In the genomic region with DNA sequence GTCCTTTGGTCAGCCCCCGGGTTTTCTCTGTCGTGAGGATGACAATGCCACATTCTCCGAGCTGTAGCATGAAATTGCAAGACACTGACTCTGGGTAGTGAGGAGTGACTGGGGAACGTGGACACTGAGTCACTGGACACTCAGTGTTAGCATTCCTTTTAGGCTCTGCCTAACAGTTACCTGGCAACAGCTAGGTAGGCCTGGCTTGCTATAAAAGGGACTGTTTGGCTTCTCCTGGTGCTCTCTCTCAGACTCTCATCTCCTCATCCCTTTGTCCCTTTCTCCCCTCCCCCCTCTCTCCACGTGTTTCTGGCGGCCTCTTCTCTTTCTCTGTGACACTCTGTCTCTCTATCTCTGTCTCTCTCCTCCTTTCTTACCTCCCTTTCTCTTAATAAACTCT, we compare ENCODE assay signal across 10 mouse cellular contexts. TPM values are rescaled to one million over a fixed set of nuclear protein-coding genes. Genes with fewer than 3 reads are reported as not detected.
DNase-seq lines count a peak whose midpoint lies in the region; ATAC-seq and TF ChIP-seq lines count a peak whose summit lies in the region.
"Had no signal": no experiment of that assay in that cellular context is flagged by ENCODE, and none has a peak within 500 bp of the region (broad histone marks: within the 10 kb centered on the region; RNA-seq: fewer than 3 reads in every experiment).

No protein-coding gene starts in this region.

- TF ChIP-seq POLR2A in thymus, adult 2 months (IDR thresholded peaks at IDR 0.05; ENCODE audit: control insufficient read depth, extremely low read depth, insufficient read depth, low read length, poor library complexity) = no peak

- ATAC-seq in kidney, embryonic 16.5 days (ENCODE audit: low FRiP score, low TSS enrichment) = peak; percentile 60
- ATAC-seq in embryonic facial prominence, embryonic 12.5 days (ENCODE audit: insufficient number of reproducible peaks, insufficient read depth, low FRiP score, low TSS enrichment) = 0 out of 2 replicates have a peak, but pooled peaks have one; percentile 16
- peak; percentile 40 for ATAC-seq in hindbrain, postnatal 0 days
- ATAC-seq in midbrain, postnatal 0 days (ENCODE audit: low FRiP score) = peak; percentile 50

- H3K27me3 ChIP-seq in kidney, embryonic 16.5 days (ENCODE audit: insufficient read depth, low read length) = peaks cover 8% of the 10 kb centered on the region; the same call in 1 of the 2 replicates
- H3K27me3 ChIP-seq in embryonic facial prominence, embryonic 12.5 days = peaks cover 13% of the 10 kb centered on the region; the same call in 1 of the 2 replicates
- H3K27me3 ChIP-seq in hindbrain, postnatal 0 days (ENCODE audit: insufficient read depth, low read length) = no peaks in the 10 kb centered on the region
- H3K27me3 ChIP-seq in midbrain, postnatal 0 days (ENCODE audit: insufficient read depth, low read length) = peaks cover 1% of the 10 kb centered on the region; the same call in 1 of the 2 replicates
- no peaks in the 10 kb centered on the region for H3K27me3 ChIP-seq in thymus, adult 2 months (ENCODE audit: control insufficient read depth, insufficient read depth, low read length)

- intact Hi-C loops in left cerebral cortex, postnatal 10 days (cut with DNase I) = no loop called here

- TF ChIP-seq CTCF in hindbrain, postnatal 0 days (IDR thresholded peaks at IDR 0.05; ENCODE audit: low read depth) = no peak
- TF ChIP-seq CTCF in midbrain, postnatal 0 days (IDR thresholded peaks at IDR 0.05) = no peak
- TF ChIP-seq CTCF in thymus, adult 2 months (IDR thresholded peaks at IDR 0.05; ENCODE audit: borderline replicate concordance, control insufficient read depth, extremely low read depth, insufficient read depth, low read length, poor library complexity) = no peak

- H3K9ac ChIP-seq in kidney, embryonic 16.5 days (replicated peaks; ENCODE audit: low read length) = peak overlapping the region; percentile 57
- H3K9ac ChIP-seq in embryonic facial prominence, embryonic 12.5 days = peak overlapping the region; percentile 56
- H3K9ac ChIP-seq in hindbrain, postnatal 0 days (replicated peaks; ENCODE audit: low read length) = peak overlapping the region; percentile 50; the same call in 1 of the 2 replicates
- H3K9ac ChIP-seq in midbrain, postnatal 0 days (replicated peaks; ENCODE audit: low read length, poor library complexity, severe bottlenecking) = peak overlapping the region; percentile 67; the same call in 1 of the 2 replicates

- H3K4me3 ChIP-seq in kidney, embryonic 16.5 days (ENCODE audit: low read length) = peak overlapping the region; percentile 40
- H3K4me3 ChIP-seq in embryonic facial prominence, embryonic 12.5 days = peak overlapping the region; percentile 38
- H3K4me3 ChIP-seq in hindbrain, postnatal 0 days (ENCODE audit: low read length) = peak overlapping the region; percentile 32
- peak overlapping the region; percentile 37 for H3K4me3 ChIP-seq in midbrain, postnatal 0 days (ENCODE audit: low read depth, low read length)
- H3K4me3 ChIP-seq in thymus, adult 2 months (ENCODE audit: control insufficient read depth, insufficient read depth, low read length) = no peak overlapping the region

- H3K36me3 ChIP-seq in kidney, embryonic 16.5 days (ENCODE audit: insufficient read depth, low read length) = no peaks in the 10 kb centered on the region
- H3K36me3 ChIP-seq in embryonic facial prominence, embryonic 12.5 days = no peaks in the 10 kb centered on the region
- no peaks in the 10 kb centered on the region for H3K36me3 ChIP-seq in hindbrain, postnatal 0 days (ENCODE audit: insufficient read depth, low read length)
- H3K36me3 ChIP-seq in midbrain, postnatal 0 days (ENCODE audit: insufficient read depth, low read length) = no peaks in the 10 kb centered on the region
- no peaks in the 10 kb centered on the region for H3K36me3 ChIP-seq in thymus, adult 2 months (ENCODE audit: control insufficient read depth, insufficient read depth, low read length)

- 11% methylated on average over 6 of the region's 6 CpGs for whole genome bisulfite sequencing in kidney, embryonic 16.5 days
- 7% methylated on average over 6 of the region's 6 CpGs for WGBS in embryonic facial prominence, embryonic 12.5 days
- WGBS in hindbrain, postnatal 0 days = 6% methylated on average over 6 of the region's 6 CpGs
- WGBS in midbrain, postnatal 0 days = 3% methylated on average over 6 of the region's 6 CpGs
- 55% methylated on average over 6 of the region's 6 CpGs for WGBS in thymus, adult 2 months

- H3K4me2 ChIP-seq in kidney, embryonic 16.5 days (replicated peaks; ENCODE audit: low read depth, low read length) = peak overlapping the region; percentile 76
- H3K4me2 ChIP-seq in embryonic facial prominence, embryonic 12.5 days (replicated peaks) = peak overlapping the region; percentile 77
- H3K4me2 ChIP-seq in hindbrain, postnatal 0 days (ENCODE audit: low read depth, low read length) = peak overlapping the region; percentile 62
- H3K4me2 ChIP-seq in midbrain, postnatal 0 days (ENCODE audit: low read depth, low read length, poor library complexity, severe bottlenecking) = peak overlapping the region; percentile 54

- H3K4me1 ChIP-seq in kidney, embryonic 16.5 days (ENCODE audit: insufficient read depth, low read length) = peaks cover 25% of the 10 kb centered on the region
- peaks cover 15% of the 10 kb centered on the region for H3K4me1 ChIP-seq in embryonic facial prominence, embryonic 12.5 days
- H3K4me1 ChIP-seq in hindbrain, postnatal 0 days (ENCODE audit: insufficient read depth, low read length) = peaks cover 15% of the 10 kb centered on the region
- peaks cover 16% of the 10 kb centered on the region for H3K4me1 ChIP-seq in midbrain, postnatal 0 days (ENCODE audit: insufficient read depth, low read length)
- peaks cover 5% of the 10 kb centered on the region; the same call in 1 of the 2 replicates for H3K4me1 ChIP-seq in thymus, adult 2 months (replicated peaks; ENCODE audit: control insufficient read depth, insufficient read depth, low read length)

- H3K27ac ChIP-seq in kidney, embryonic 16.5 days (ENCODE audit: low read length) = no peak overlapping the region
- H3K27ac ChIP-seq in embryonic facial prominence, embryonic 12.5 days = no peak overlapping the region
- H3K27ac ChIP-seq in hindbrain, postnatal 0 days = peak overlapping the region; percentile 84
- H3K27ac ChIP-seq in midbrain, postnatal 0 days (ENCODE audit: low read depth, low read length) = peak overlapping the region; percentile 88
- H3K27ac ChIP-seq in thymus, adult 2 months (ENCODE audit: control insufficient read depth, insufficient read depth, low read length) = no peak overlapping the region

- no peaks in the 10 kb centered on the region for H3K9me3 ChIP-seq in kidney, embryonic 16.5 days (ENCODE audit: low read length)
- no peaks in the 10 kb centered on the region for H3K9me3 ChIP-seq in embryonic facial prominence, embryonic 12.5 days
- no peaks in the 10 kb centered on the region for H3K9me3 ChIP-seq in hindbrain, postnatal 0 days (ENCODE audit: low read length)
- H3K9me3 ChIP-seq in midbrain, postnatal 0 days (ENCODE audit: low read length) = no peaks in the 10 kb centered on the region

- no peak for DNase-seq in kidney, postnatal 4 days
- peak; percentile 18 for DNase-seq in hindbrain, postnatal 0 days (ENCODE audit: low spot score)
- DNase-seq in midbrain, postnatal 0 days (ENCODE audit: low spot score) = peak; percentile 42
- DNase-seq in thymus, adult 2 months = no peak
- no peak for DNase-seq in left cerebral cortex, postnatal 10 days (ENCODE audit: extremely low spot score in 1 of 2, low spot score in 2 of 2)
- DNase-seq in cerebellum, adult 11-12 months = no peak

RNA-seq across cellular contexts. Expression of gene Myl7, which starts 3.8 kb away (rescaled TPM):
- 5.1 and 9.1 TPM in 2 replicates for polyA plus RNA-seq in kidney, embryonic 16.5 days (2015; fragmentation: Nextera tagmentation; extraction: Ambion mirVana)
- polyA plus RNA-seq in embryonic facial prominence, embryonic 12.5 days (2016; fragmentation: Nextera tagmentation; extraction: Ambion mirVana) = 2.0 and 3.2 TPM in 2 replicates
- total RNA-seq in hindbrain, postnatal 0 days (2014; rRNA removed) = 0.79 TPM in 1 of 2 replicates, not detected in the other
- polyA plus RNA-seq in hindbrain, postnatal 0 days (2015; fragmentation: Nextera tagmentation; extraction: Ambion mirVana) = not detected in 2 replicates
- not detected in 2 replicates for total RNA-seq in midbrain, postnatal 0 days (2014; rRNA removed)
- 0.31 TPM in 1 of 2 replicates, not detected in the other for polyA plus RNA-seq in midbrain, postnatal 0 days (2015; fragmentation: Nextera tagmentation; extraction: Ambion mirVana)
- 19.3 and 68.0 TPM in 2 replicates for polyA plus RNA-seq in thymus, adult 2 months (2012; rRNA removed)
- not detected for total RNA-seq in left cerebral cortex, postnatal 10 days (2021)
- total RNA-seq: gastrocnemius, postnatal 14 days; megakaryocyte-erythroid progenitor cell, adult 5-6 weeks had no signal

RNA-seq across cellular contexts. Expression of gene Pold2, which starts 24.3 kb away (rescaled TPM):
- polyA plus RNA-seq in kidney, embryonic 16.5 days (2015; fragmentation: Nextera tagmentation; extraction: Ambion mirVana) = 152 and 155 TPM in 2 replicates
- 122 and 127 TPM in 2 replicates for polyA plus RNA-seq in embryonic facial prominence, embryonic 12.5 days (2016; fragmentation: Nextera tagmentation; extraction: Ambion mirVana)
- total RNA-seq in hindbrain, postnatal 0 days (2014; rRNA removed) = 32.9 and 36.6 TPM in 2 replicates
- polyA plus RNA-seq in hindbrain, postnatal 0 days (2015; fragmentation: Nextera tagmentation; extraction: Ambion mirVana) = 49.5 and 51.6 TPM in 2 replicates
- total RNA-seq in midbrain, postnatal 0 days (2014; rRNA removed) = 21.3 and 30.3 TPM in 2 replicates
- polyA plus RNA-seq in midbrain, postnatal 0 days (2015; fragmentation: Nextera tagmentation; extraction: Ambion mirVana) = 41.1 and 47.7 TPM in 2 replicates
- polyA plus RNA-seq in thymus, adult 2 months (2012; rRNA removed) = 309 and 345 TPM in 2 replicates
- total RNA-seq in left cerebral cortex, postnatal 10 days (2021) = 10 to 100 TPM; 21.1 to 22.0 TPM

RNA-seq across cellular contexts. Expression of gene Aebp1, which starts 40.6 kb away (rescaled TPM):
- polyA plus RNA-seq in kidney, embryonic 16.5 days (2015; fragmentation: Nextera tagmentation; extraction: Ambion mirVana) = 59.6 and 61.1 TPM in 2 replicates
- polyA plus RNA-seq in embryonic facial prominence, embryonic 12.5 days (2016; fragmentation: Nextera tagmentation; extraction: Ambion mirVana) = 28.5 and 29.1 TPM in 2 replicates
- 21.2 and 24.9 TPM in 2 replicates for total RNA-seq in hindbrain, postnatal 0 days (2014; rRNA removed)
- polyA plus RNA-seq in hindbrain, postnatal 0 days (2015; fragmentation: Nextera tagmentation; extraction: Ambion mirVana) = 30.6 and 33.3 TPM in 2 replicates
- 19.8 and 29.7 TPM in 2 replicates for total RNA-seq in midbrain, postnatal 0 days (2014; rRNA removed)
- 25.8 and 28.9 TPM in 2 replicates for polyA plus RNA-seq in midbrain, postnatal 0 days (2015; fragmentation: Nextera tagmentation; extraction: Ambion mirVana)
- polyA plus RNA-seq in thymus, adult 2 months (2012; rRNA removed) = 18.5 and 22.9 TPM in 2 replicates
- 10 to 100 TPM; 14.8 to 16.0 TPM for total RNA-seq in left cerebral cortex, postnatal 10 days (2021)
- total RNA-seq: megakaryocyte-erythroid progenitor cell, adult 5-6 weeks had no signal

RNA-seq across cellular contexts. Expression of gene Gck, which starts 47.5 kb away (rescaled TPM):
- polyA plus RNA-seq in kidney, embryonic 16.5 days (2015; fragmentation: Nextera tagmentation; extraction: Ambion mirVana) = 1.7 and 2.0 TPM in 2 replicates
- 2.7 and 3.5 TPM in 2 replicates for polyA plus RNA-seq in embryonic facial prominence, embryonic 12.5 days (2016; fragmentation: Nextera tagmentation; extraction: Ambion mirVana)
- 3.2 and 9.1 TPM in 2 replicates for total RNA-seq in hindbrain, postnatal 0 days (2014; rRNA removed)
- polyA plus RNA-seq in hindbrain, postnatal 0 days (2015; fragmentation: Nextera tagmentation; extraction: Ambion mirVana) = 7.1 and 7.5 TPM in 2 replicates
- 7.6 and 7.7 TPM in 2 replicates for total RNA-seq in midbrain, postnatal 0 days (2014; rRNA removed)
- 13.2 and 14.1 TPM in 2 replicates for polyA plus RNA-seq in midbrain, postnatal 0 days (2015; fragmentation: Nextera tagmentation; extraction: Ambion mirVana)
- polyA plus RNA-seq in thymus, adult 2 months (2012; rRNA removed) = 0.58 and 0.68 TPM in 2 replicates
- total RNA-seq in left cerebral cortex, postnatal 10 days (2021) = 1 to 10 TPM; 1.1 to 1.4 TPM
- total RNA-seq: megakaryocyte-erythroid progenitor cell, adult 5-6 weeks had no signal

RNA-seq across cellular contexts. Expression of gene Ykt6, which starts 53.1 kb away (rescaled TPM):
- polyA plus RNA-seq in kidney, embryonic 16.5 days (2015; fragmentation: Nextera tagmentation; extraction: Ambion mirVana) = 56.1 and 61.8 TPM in 2 replicates
- polyA plus RNA-seq in embryonic facial prominence, embryonic 12.5 days (2016; fragmentation: Nextera tagmentation; extraction: Ambion mirVana) = 57.7 and 58.2 TPM in 2 replicates
- 130 TPM in 2 replicates for total RNA-seq in hindbrain, postnatal 0 days (2014; rRNA removed)
- polyA plus RNA-seq in hindbrain, postnatal 0 days (2015; fragmentation: Nextera tagmentation; extraction: Ambion mirVana) = 72.3 and 81.7 TPM in 2 replicates
- 148 and 151 TPM in 2 replicates for total RNA-seq in midbrain, postnatal 0 days (2014; rRNA removed)
- polyA plus RNA-seq in midbrain, postnatal 0 days (2015; fragmentation: Nextera tagmentation; extraction: Ambion mirVana) = 87.0 and 89.0 TPM in 2 replicates
- polyA plus RNA-seq in thymus, adult 2 months (2012; rRNA removed) = 85.8 and 101 TPM in 2 replicates
- 100 to 1,000 TPM; 130 to 133 TPM for total RNA-seq in left cerebral cortex, postnatal 10 days (2021)

Comparison
In these comparisons a context has a peak if more than half of its experiments do, and no peak if none do; other contexts are left out.
1. H3K27ac ChIP-seq: peak in hindbrain, postnatal 0 days (single experiment) and midbrain, postnatal 0 days (single experiment); none in kidney, embryonic 16.5 days (single experiment), embryonic facial prominence, embryonic 12.5 days (single experiment) and thymus, adult 2 months (single experiment).
2. DNase-seq: peak in hindbrain, postnatal 0 days (single experiment) and midbrain, postnatal 0 days (single experiment); none in kidney, postnatal 4 days (0 of 2), thymus, adult 2 months (single experiment), left cerebral cortex, postnatal 10 days (0 of 2) and cerebellum, adult 11-12 months (single experiment).
3. Peak in every context shown above with its lines, with median percentiles within 50 percentile points of each other: ATAC-seq, H3K4me2 ChIP-seq and H3K9ac ChIP-seq.